Mouse (Mus musculus) c-Kit-negative CD71-positive TER-119-positive erythroid progenitor cells, embryonic 14.5 days (primary cell): ENCODE measurements around the gene Pdk2.
A peak's percentile ranks its signal among the peaks of the same experiment; 100 is the strongest.

Source experiments
- DNase-seq: peaks from one replicate; pipeline ENCODE4 v3.0.0-alpha.2; 2013; ENCODE audit warnings: low read depth, low spot score

The Pdk2 gene

GRCm38 (mm10) chr11:95070140-95071107 lies 29.3 kb upstream of the Pdk2 start:
- no peak for DNase-seq

- DNase-seq = no peak
Measured at GRCm38 (mm10) chr11:95069226-95069957, 28.2 kb upstream of the Pdk2 start.

- DNase-seq = no peak
Measured at GRCm38 (mm10) chr11:95056768-95057501, 15.8 kb upstream of the Pdk2 start.

GRCm38 (mm10) chr11:95053062-95053461 lies 11.9 kb upstream of the Pdk2 start:
- DNase-seq = no peak

- peak; percentile 44 for DNase-seq
Measured at GRCm38 (mm10) chr11:95046980-95047680, 6.0 kb upstream of the Pdk2 start.

GRCm38 (mm10) chr11:95044185-95044870 lies 3.2 kb upstream of the Pdk2 start:
- DNase-seq = no peak

GRCm38 (mm10) chr11:95043608-95044007 lies 2.5 kb upstream of the Pdk2 start:
- DNase-seq = no peak

GRCm38 (mm10) chr11:95043060-95043459 lies 1.9 kb upstream of the Pdk2 start:
- no peak for DNase-seq

GRCm38 (mm10) chr11:95042096-95042495 lies 942 bp upstream of the Pdk2 start:
- peak; percentile 83 for DNase-seq

- DNase-seq = peak; percentile 28
Measured at GRCm38 (mm10) chr11:95040491-95041138, 539 bp downstream of the Pdk2 start.

- no peak for DNase-seq
Measured at GRCm38 (mm10) chr11:95039766-95040165, 1.4 kb downstream of the Pdk2 start.

- no peak for DNase-seq
Measured at GRCm38 (mm10) chr11:95038818-95039655, 2.1 kb downstream of the Pdk2 start.

GRCm38 (mm10) chr11:95038156-95038817 lies 2.9 kb downstream of the Pdk2 start:
- DNase-seq = no peak

- no peak for DNase-seq
Measured at GRCm38 (mm10) chr11:95037306-95037705, 3.8 kb downstream of the Pdk2 start.

GRCm38 (mm10) chr11:95036521-95036920 lies 4.6 kb downstream of the Pdk2 start:
- DNase-seq = no peak

GRCm38 (mm10) chr11:95034902-95035301 lies 6.3 kb downstream of the Pdk2 start:
- DNase-seq = no peak

- no peak for DNase-seq
Measured at GRCm38 (mm10) chr11:95033617-95034016, 7.5 kb downstream of the Pdk2 start.

- no peak for DNase-seq
Measured at GRCm38 (mm10) chr11:95032945-95033344, 8.2 kb downstream of the Pdk2 start.
